Mouse (Mus musculus): ENCODE results near the gene Atxn7l1.

DNA sequence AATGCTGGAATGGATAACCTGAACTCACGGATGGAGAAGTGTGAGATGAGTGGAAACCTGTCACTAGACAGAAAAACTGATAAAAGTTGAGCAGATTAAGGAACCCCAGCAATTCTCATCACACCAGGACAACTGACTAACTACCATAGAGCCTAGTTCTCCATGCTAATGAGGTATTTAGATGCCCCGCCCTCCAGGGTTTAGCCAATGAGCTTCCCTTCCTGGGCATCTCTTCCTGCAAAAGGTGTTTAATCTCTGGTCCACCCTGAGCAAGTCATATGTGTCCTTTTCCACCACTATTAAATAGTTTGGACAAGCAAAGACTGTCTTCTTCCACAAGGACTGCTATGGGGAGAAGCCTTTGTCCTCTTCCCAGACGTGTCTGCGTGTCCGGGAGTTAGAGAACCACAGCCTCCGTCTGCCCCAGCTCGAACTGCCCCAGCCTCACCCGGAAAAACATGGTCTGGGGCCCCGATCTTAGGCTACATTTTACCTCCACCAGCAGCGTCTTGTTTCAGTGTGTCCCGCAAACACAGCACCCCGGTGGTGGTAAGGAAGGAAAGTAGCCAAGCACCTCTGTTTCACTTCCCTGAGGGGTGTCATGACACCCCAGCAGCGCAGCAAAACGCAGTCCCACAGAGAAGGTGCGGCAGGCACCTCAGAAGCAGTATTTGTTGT lies 28.7 kb upstream of the Atxn7l1 start:
- TF ChIP-seq POLR2A (IDR thresholded peaks at IDR 0.05; ENCODE audit: insufficient read depth, low read depth, low read length) (no peak), CTCF (IDR thresholded peaks at IDR 0.05; ENCODE audit: insufficient read depth, low read depth, low read length) (no peak)

All from olfactory bulb, adult 2 months (tissue).